Mouse (Mus musculus) cerebellum, adult 2 months (tissue): Measurements from ENCODE around the gene Krtap12-1.

Experiments used
- CTCF ChIP-seq: fragments of 200-500 bp; IDR thresholded peaks from 2 replicates; pipeline ENCODE4 v1.5.1; 2011; ENCODE audit warnings: low read depth, mild to moderate bottlenecking, control low read depth, low read length, moderate library complexity, borderline replicate concordance; ENCODE audit not compliant: insufficient read depth
- POLR2A ChIP-seq: fragments of 200-500 bp; IDR thresholded peaks from 2 replicates; pipeline ENCODE4 v1.6.1; 2011; ENCODE audit warnings: low read length, control low read depth, borderline replicate concordance; ENCODE audit not compliant: insufficient read depth

- TF ChIP-seq POLR2A (no peak), CTCF (no peak)
Measured at GRCm38 (mm10) chr10:77713734-77714133, 6.7 kb upstream of the Krtap12-1 start.
